Mouse (Mus musculus) spleen, adult 2 months (tissue): ENCODE results near the gene Gm17455.

Experiments
- CTCF ChIP-seq: fragments of 200-500 bp; IDR thresholded peaks from 2 replicates; pipeline ENCODE4 v1.5.1; 2011; ENCODE audit warnings: mild to moderate bottlenecking, inconsistent platforms; ENCODE audit not compliant: insufficient read depth, insufficient read length, insufficient replicate concordance; ENCODE audit errors: extremely low read depth
- POLR2A ChIP-seq: fragments of 200-500 bp; IDR thresholded peaks from 2 replicates; pipeline ENCODE4 v1.6.1; 2011; ENCODE audit warnings: low read depth, low read length, inconsistent platforms

GRCm38 (mm10) chr10:60430591-60430990, 31.1 kb downstream of the Gm17455 start:
- TF ChIP-seq CTCF (no peak), POLR2A (no peak)
